Mouse (Mus musculus): ENCODE results near the gene Kcnn1. TPM values are rescaled to one million over a fixed set of nuclear protein-coding genes. Genes with fewer than 3 reads are reported as not detected.
A peak's percentile ranks its signal among the peaks of the same experiment; 100 is the strongest.

Gene Kcnn1
- polyA plus RNA-seq, 1 experiment from 2014 or later: 1.6 TPM

DNA sequence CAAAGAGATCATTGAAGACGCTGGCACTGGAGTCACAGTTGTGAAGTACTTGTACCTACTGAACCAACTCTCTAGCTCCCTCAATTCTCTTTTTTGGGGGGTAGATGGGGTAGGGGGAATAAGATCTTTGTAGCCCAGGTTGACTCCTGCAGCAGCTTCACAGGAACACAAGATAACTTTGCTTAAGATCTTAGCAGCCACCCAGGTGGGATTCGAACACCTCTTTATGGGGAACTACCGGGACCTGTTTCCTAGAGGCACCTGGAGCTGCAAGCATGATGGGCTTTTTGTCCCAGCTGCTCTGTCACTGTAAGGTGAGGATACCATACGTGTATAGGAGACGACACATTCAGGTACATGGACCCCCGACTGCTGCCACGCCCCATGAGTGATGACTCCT lies 3.5 kb upstream of the Kcnn1 start:
- H3K4me2 ChIP-seq (replicated peaks; ENCODE audit: low read depth, low read length): no peak overlapping the region
- 80% methylated on average over 7 of the region's 7 CpGs for WGBS
- H3K27ac ChIP-seq (ENCODE audit: low read length): no peak overlapping the region; the same call in 1 of the 2 replicates

GRCm38 (mm10) chr8:70866001-70866520 lies 3.0 kb upstream of the Kcnn1 start:
- peaks cover 37% of the 10 kb centered on the region for H3K4me1 ChIP-seq (ENCODE audit: control insufficient read depth, insufficient read depth, low read length)
- peak overlapping the region; percentile 42 for H3K4me3 ChIP-seq (ENCODE audit: low read depth, low read length)
- 5% methylated on average over 12 of the region's 12 CpGs for WGBS
- H3K27me3 ChIP-seq (ENCODE audit: control insufficient read depth, insufficient read depth, low read length): 0 out of 2 replicates have a peak, but pooled peaks cover 9% of the 10 kb centered on the region
- H3K9me3 ChIP-seq (ENCODE audit: control insufficient read depth, low read depth, low read length): no peaks in the 10 kb centered on the region
- peak overlapping the region; percentile 78 for H3K4me2 ChIP-seq (replicated peaks; ENCODE audit: low read depth, low read length)
- H3K36me3 ChIP-seq (ENCODE audit: control insufficient read depth, insufficient read depth, low read length): 0 out of 2 replicates have a peak, but pooled peaks cover 2% of the 10 kb centered on the region
- H3K9ac ChIP-seq (replicated peaks; ENCODE audit: low read depth, low read length): 0 out of 2 replicates have a peak overlapping the region, but pooled peaks have one; percentile 18
- H3K27ac ChIP-seq (ENCODE audit: low read length): peak overlapping the region; percentile 73
- peak; percentile 6; the same call in 1 of the 2 replicates for ATAC-seq (ENCODE audit: insufficient number of reproducible peaks, insufficient read depth, low FRiP score, low read depth)

More for the DNA sequence above, 3.5 kb upstream of the Kcnn1 start:
- H3K9ac ChIP-seq (replicated peaks; ENCODE audit: low read depth, low read length): no peak overlapping the region
- H3K36me3 ChIP-seq (ENCODE audit: control insufficient read depth, insufficient read depth, low read length): 0 out of 2 replicates have a peak, but pooled peaks cover 2% of the 10 kb centered on the region
- no peak overlapping the region for H3K4me3 ChIP-seq (ENCODE audit: low read depth, low read length)
- peaks cover 37% of the 10 kb centered on the region for H3K4me1 ChIP-seq (ENCODE audit: control insufficient read depth, insufficient read depth, low read length)
- no peak for ATAC-seq (ENCODE audit: insufficient number of reproducible peaks, insufficient read depth, low FRiP score, low read depth)
- no peaks in the 10 kb centered on the region for H3K9me3 ChIP-seq (ENCODE audit: control insufficient read depth, low read depth, low read length)
- H3K27me3 ChIP-seq (ENCODE audit: control insufficient read depth, insufficient read depth, low read length): 0 out of 2 replicates have a peak, but pooled peaks cover 7% of the 10 kb centered on the region

- 0 out of 2 replicates have a peak, but pooled peaks cover 2% of the 10 kb centered on the region for H3K36me3 ChIP-seq (ENCODE audit: control insufficient read depth, insufficient read depth, low read length)
- H3K27me3 ChIP-seq (ENCODE audit: control insufficient read depth, insufficient read depth, low read length): 0 out of 2 replicates have a peak, but pooled peaks cover 9% of the 10 kb centered on the region
- H3K4me1 ChIP-seq (ENCODE audit: control insufficient read depth, insufficient read depth, low read length): peaks cover 37% of the 10 kb centered on the region
- H3K9ac ChIP-seq (replicated peaks; ENCODE audit: low read depth, low read length): peak overlapping the region; percentile 40
- H3K4me2 ChIP-seq (replicated peaks; ENCODE audit: low read depth, low read length): peak overlapping the region; percentile 78
- H3K4me3 ChIP-seq (ENCODE audit: low read depth, low read length): peak overlapping the region; percentile 42
- peak; percentile 91 for ATAC-seq (ENCODE audit: insufficient number of reproducible peaks, insufficient read depth, low FRiP score, low read depth)
- peak overlapping the region; percentile 80 for H3K27ac ChIP-seq (ENCODE audit: low read length)
- WGBS: under 1% methylated on average over 46 of the region's 46 CpGs
- no peaks in the 10 kb centered on the region for H3K9me3 ChIP-seq (ENCODE audit: control insufficient read depth, low read depth, low read length)
Measured at GRCm38 (mm10) chr8:70865350-70866000, 2.4 kb upstream of the Kcnn1 start.

DNA sequence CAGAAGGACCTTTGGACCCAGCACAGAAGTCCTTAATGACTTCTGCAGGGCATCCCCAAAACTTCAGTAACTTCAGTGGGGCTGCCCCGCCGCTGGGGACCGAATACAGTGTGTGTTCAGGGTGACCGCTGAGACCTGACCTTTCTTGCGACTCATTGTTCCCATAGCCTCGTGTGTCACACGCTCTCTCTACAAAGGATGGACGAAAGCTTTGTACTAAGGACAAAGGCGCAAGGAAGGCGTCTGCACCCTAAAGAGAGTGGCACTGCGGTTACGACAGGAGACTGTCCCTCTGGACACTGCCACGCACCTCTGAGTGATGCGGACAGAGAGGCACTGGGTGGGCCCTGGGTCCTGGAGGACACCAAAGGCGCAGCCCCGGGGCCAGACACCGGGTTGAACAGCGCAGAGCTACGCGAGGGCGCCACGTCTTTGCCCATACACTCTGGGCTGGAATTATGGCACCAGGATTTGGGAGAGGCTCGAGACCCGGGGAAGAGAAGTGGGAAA lies 1.7 kb upstream of the Kcnn1 start:
- H3K27ac ChIP-seq (ENCODE audit: low read length): peak overlapping the region; percentile 80
- peak overlapping the region; percentile 40 for H3K9ac ChIP-seq (replicated peaks; ENCODE audit: low read depth, low read length)
- H3K27me3 ChIP-seq (ENCODE audit: control insufficient read depth, insufficient read depth, low read length): 0 out of 2 replicates have a peak, but pooled peaks cover 9% of the 10 kb centered on the region
- ATAC-seq (ENCODE audit: insufficient number of reproducible peaks, insufficient read depth, low FRiP score, low read depth): no peak
- 0 out of 2 replicates have a peak, but pooled peaks cover 2% of the 10 kb centered on the region for H3K36me3 ChIP-seq (ENCODE audit: control insufficient read depth, insufficient read depth, low read length)
- peak overlapping the region; percentile 78 for H3K4me2 ChIP-seq (replicated peaks; ENCODE audit: low read depth, low read length)
- H3K9me3 ChIP-seq (ENCODE audit: control insufficient read depth, low read depth, low read length): no peaks in the 10 kb centered on the region
- WGBS: 4% methylated on average over 24 of the region's 24 CpGs
- H3K4me3 ChIP-seq (ENCODE audit: low read depth, low read length): peak overlapping the region; percentile 42
- H3K4me1 ChIP-seq (ENCODE audit: control insufficient read depth, insufficient read depth, low read length): peaks cover 37% of the 10 kb centered on the region

GRCm38 (mm10) chr8:70863956-70864711 lies 1.1 kb upstream of the Kcnn1 start:
- no peak overlapping the region; the same call in 1 of the 2 replicates for H3K9ac ChIP-seq (replicated peaks; ENCODE audit: low read depth, low read length)
- 0 out of 2 replicates have a peak, but pooled peaks cover 9% of the 10 kb centered on the region for H3K27me3 ChIP-seq (ENCODE audit: control insufficient read depth, insufficient read depth, low read length)
- H3K27ac ChIP-seq (ENCODE audit: low read length): no peak overlapping the region
- peaks cover 37% of the 10 kb centered on the region for H3K4me1 ChIP-seq (ENCODE audit: control insufficient read depth, insufficient read depth, low read length)
- no peak for ATAC-seq (ENCODE audit: insufficient number of reproducible peaks, insufficient read depth, low FRiP score, low read depth)
- peak overlapping the region; percentile 78 for H3K4me2 ChIP-seq (replicated peaks; ENCODE audit: low read depth, low read length)
- peak overlapping the region; percentile 42 for H3K4me3 ChIP-seq (ENCODE audit: low read depth, low read length)
- H3K36me3 ChIP-seq (ENCODE audit: control insufficient read depth, insufficient read depth, low read length): 0 out of 2 replicates have a peak, but pooled peaks cover 2% of the 10 kb centered on the region
- no peaks in the 10 kb centered on the region for H3K9me3 ChIP-seq (ENCODE audit: control insufficient read depth, low read depth, low read length)
- 2% methylated on average over 46 of the region's 46 CpGs for WGBS

DNA sequence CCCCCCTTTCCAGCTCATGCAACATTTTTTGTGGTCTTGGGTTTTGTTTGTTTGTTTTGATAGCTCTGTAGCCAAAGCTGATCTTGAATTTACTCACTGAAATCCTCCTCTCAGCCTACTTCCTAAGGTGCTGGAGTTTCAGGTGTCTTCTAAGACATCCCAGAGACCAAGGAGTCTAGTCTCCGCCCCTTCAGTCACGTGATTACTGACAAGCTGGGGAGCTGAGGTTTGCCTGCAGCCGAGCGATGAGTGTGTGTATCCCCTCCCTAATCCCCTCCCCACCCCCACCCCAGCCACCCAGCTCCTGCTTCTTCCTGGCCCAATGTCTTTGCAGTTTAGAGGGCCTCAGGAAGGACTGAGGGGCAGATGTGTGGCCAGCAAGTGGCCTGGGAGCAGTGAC lies 5.5 kb downstream of the Kcnn1 start:
- H3K27me3 ChIP-seq (ENCODE audit: control insufficient read depth, insufficient read depth, low read length): 0 out of 2 replicates have a peak, but pooled peaks cover 7% of the 10 kb centered on the region
- H3K4me3 ChIP-seq (ENCODE audit: low read depth, low read length): no peak overlapping the region
- no peaks in the 10 kb centered on the region for H3K36me3 ChIP-seq (ENCODE audit: control insufficient read depth, insufficient read depth, low read length)
- no peak overlapping the region; the same call in 1 of the 2 replicates for H3K4me2 ChIP-seq (replicated peaks; ENCODE audit: low read depth, low read length)
- no peak overlapping the region for H3K9ac ChIP-seq (replicated peaks; ENCODE audit: low read depth, low read length)
- 10% methylated on average over 4 of the region's 4 CpGs for WGBS
- H3K27ac ChIP-seq (ENCODE audit: low read length): no peak overlapping the region
- H3K4me1 ChIP-seq (ENCODE audit: control insufficient read depth, insufficient read depth, low read length): peaks cover 4% of the 10 kb centered on the region
- no peaks in the 10 kb centered on the region for H3K9me3 ChIP-seq (ENCODE audit: control insufficient read depth, low read depth, low read length)
- ATAC-seq (ENCODE audit: insufficient number of reproducible peaks, insufficient read depth, low FRiP score, low read depth): 0 out of 2 replicates have a peak, but pooled peaks have one; percentile 12

GRCm38 (mm10) chr8:70856541-70857197 lies 6.4 kb downstream of the Kcnn1 start:
- Histone ChIP-seq H3K9me3 (ENCODE audit: control insufficient read depth, low read depth, low read length) (no peaks in the 10 kb centered on the region), H3K36me3 (ENCODE audit: control insufficient read depth, insufficient read depth, low read length) (no peaks in the 10 kb centered on the region), H3K27ac (ENCODE audit: low read length) (no peak overlapping the region), H3K27me3 (ENCODE audit: control insufficient read depth, insufficient read depth, low read length) (0 out of 2 replicates have a peak, but pooled peaks cover 3% of the 10 kb centered on the region), H3K9ac (replicated peaks; ENCODE audit: low read depth, low read length) (peak overlapping the region; percentile 28; the same call in 1 of the 2 replicates), H3K4me2 (replicated peaks; ENCODE audit: low read depth, low read length) (peak overlapping the region; percentile 89), H3K4me1 (ENCODE audit: control insufficient read depth, insufficient read depth, low read length) (peaks cover 3% of the 10 kb centered on the region; the same call in 1 of the 2 replicates), H3K4me3 (ENCODE audit: low read depth, low read length) (peak overlapping the region; percentile 43)
- ATAC-seq (ENCODE audit: insufficient number of reproducible peaks, insufficient read depth, low FRiP score, low read depth): peak; percentile 79
- WGBS: 8% methylated on average over 32 of the region's 33 CpGs

All from stomach, embryonic 14.5 days (tissue).